In genomic region chr8:84442043-84442442, GRCm38 (mm10) we compare ENCODE assay signal across 15 mouse cellular contexts. TPM values are rescaled to one million over a fixed set of nuclear protein-coding genes. Genes with fewer than 3 reads are reported as not detected.
A peak's percentile ranks its signal among the peaks of the same experiment; 100 is the strongest.
DNase-seq lines count a peak whose midpoint lies in the region; ATAC-seq and TF ChIP-seq lines count a peak whose summit lies in the region.
"Had no signal": no experiment of that assay in that cellular context is flagged by ENCODE, and none has a peak within 500 bp of the region (broad histone marks: within the 10 kb centered on the region; RNA-seq: fewer than 3 reads in every experiment).

No protein-coding gene starts in this region.

- H3K9me3 ChIP-seq in lung, embryonic 14.5 days (ENCODE audit: low read depth, low read length): no peaks in the 10 kb centered on the region
- H3K9me3 ChIP-seq: heart, embryonic 13.5 days; liver, embryonic 15.5 days had no signal

- peak; percentile 17 for DNase-seq in gastrocnemius, postnatal 10 days
- DNase-seq in gastrocnemius, postnatal 36 days: no peak
- DNase-seq in lung, embryonic 14.5 days: peak; percentile 47
- DNase-seq in lung, adult 18-20 months: no peak
- DNase-seq in 3T3-L1 (ENCODE audit: low read depth, low spot score): peak; percentile 10
- DNase-seq in MN1 (ENCODE audit: low spot score): peak; percentile 35
- DNase-seq in embryo, embryonic 10.5 days (ENCODE audit: low spot score): no peak
- DNase-seq: adrenal gland, postnatal 25 days; gastrocnemius, postnatal 25 days; layer of hippocampus, postnatal 36 days; thymus, postnatal 25 days had no signal

- intact Hi-C loops in gastrocnemius, postnatal 36 days (cut with DNase I): no loop called here

- no peak overlapping the region for H3K9ac ChIP-seq in lung, embryonic 14.5 days
- H3K9ac ChIP-seq: heart, embryonic 13.5 days; liver, embryonic 15.5 days had no signal

- no peaks in the 10 kb centered on the region for H3K27me3 ChIP-seq in lung, embryonic 14.5 days (ENCODE audit: insufficient read depth, low read length)
- H3K27me3 ChIP-seq: liver, embryonic 15.5 days had no signal

- no peak overlapping the region for H3K4me3 ChIP-seq in lung, embryonic 14.5 days (ENCODE audit: low read depth, low read length)
- H3K4me3 ChIP-seq: heart, embryonic 13.5 days; liver, embryonic 15.5 days had no signal

- H3K27ac ChIP-seq in lung, embryonic 14.5 days (ENCODE audit: low read depth): no peak overlapping the region
- H3K27ac ChIP-seq: heart, embryonic 13.5 days; liver, embryonic 15.5 days; macrophage had no signal

- ATAC-seq in lung, embryonic 14.5 days (ENCODE audit: insufficient read depth): no peak
- ATAC-seq: Patski had no signal

- H3K36me3 ChIP-seq in lung, embryonic 14.5 days (ENCODE audit: insufficient read depth): no peaks in the 10 kb centered on the region
- H3K36me3 ChIP-seq: heart, embryonic 13.5 days; liver, embryonic 15.5 days had no signal

- no peak for TF ChIP-seq CTCF in lung, embryonic 14.5 days (IDR thresholded peaks at IDR 0.05; ENCODE audit: low read depth)

- H3K4me2 ChIP-seq in lung, embryonic 14.5 days: no peak overlapping the region
- H3K4me2 ChIP-seq: heart, embryonic 13.5 days; liver, embryonic 15.5 days had no signal

- no peaks in the 10 kb centered on the region for H3K4me1 ChIP-seq in lung, embryonic 14.5 days (ENCODE audit: insufficient read depth)
- H3K4me1 ChIP-seq: liver, embryonic 15.5 days had no signal

- 6% methylated on average over 1 of the region's 1 CpGs for WGBS in lung, embryonic 14.5 days

RNA-seq across cellular contexts. Expression of gene Cacna1a, which starts 53.8 kb away (rescaled TPM):
- 1 to 10 TPM; 5.2 to 8.4 TPM for total RNA-seq in gastrocnemius, postnatal 10 days (2021)
- 1 to 10 TPM; 3.3 to 3.8 TPM for total RNA-seq in gastrocnemius, postnatal 36 days (2021)
- 3.8 and 4.4 TPM in 2 replicates for polyA plus RNA-seq in lung, embryonic 14.5 days (2014; fragmentation: Nextera tagmentation; extraction: Ambion mirVana)

Comparison
In these comparisons a context has a peak if more than half of its experiments do, and no peak if none do; other contexts are left out.
1. DNase-seq: peak in gastrocnemius, postnatal 10 days (single experiment), lung, embryonic 14.5 days (single experiment), 3T3-L1 (single experiment) and MN1 (single experiment); none in gastrocnemius, postnatal 36 days (0 of 2), lung, adult 18-20 months (0 of 2) and embryo, embryonic 10.5 days (single experiment).